Mouse (Mus musculus) neural tube, embryonic 14.5 days (tissue): ENCODE measurements around the gene Bicc1. TPM values are rescaled to one million over a fixed set of nuclear protein-coding genes. Genes with fewer than 3 reads are reported as not detected.
A peak's percentile ranks its signal among the peaks of the same experiment; 100 is the strongest.

Experiments used
- ATAC-seq: fragments of 200-750 bp; cut with Nextera tagmentation; 2 replicates; pipeline ENCODE4 v1.8.0; 2017; ENCODE audit warnings: low read depth, mild to moderate bottlenecking, moderate TSS enrichment, moderate library complexity
- H3K27ac ChIP-seq: fragments of 300-500 bp; sonication (generic); 2 replicates; pipeline ENCODE4 v1.5.1; 2014; ENCODE audit warnings: low read depth, mild to moderate bottlenecking, control low read depth, low read length, moderate library complexity, mixed read lengths
- H3K27me3 ChIP-seq: fragments of 300-500 bp; sonication (generic); 2 replicates; pipeline ENCODE4 v1.6.1; 2014; ENCODE audit warnings: low read length; ENCODE audit not compliant: control insufficient read depth, insufficient read depth
- H3K36me3 ChIP-seq: fragments of 300-500 bp; sonication (generic); 2 replicates; pipeline ENCODE4 v1.6.1; 2014; ENCODE audit warnings: low read length, mixed read lengths; ENCODE audit not compliant: control insufficient read depth, insufficient read depth
- H3K4me1 ChIP-seq: fragments of 300-500 bp; sonication (generic); 2 replicates; pipeline ENCODE4 v1.6.1; 2014; ENCODE audit warnings: low read length; ENCODE audit not compliant: control insufficient read depth, insufficient read depth
- H3K4me2 ChIP-seq: fragments of 300-500 bp; sonication (generic); 2 replicates; pipeline ENCODE4 v1.6.1; 2014; ENCODE audit warnings: mild to moderate bottlenecking, low read depth, low read length, control low read depth
- H3K4me3 ChIP-seq: fragments of 300-500 bp; sonication (generic); 2 replicates; pipeline ENCODE4 v1.5.1; 2014; ENCODE audit warnings: low read depth, low read length, control low read depth, mixed read lengths
- H3K9ac ChIP-seq: fragments of 300-500 bp; sonication (generic); replicated peaks from 2 replicates; pipeline ENCODE4 v1.6.1; 2014; ENCODE audit warnings: low read depth, mild to moderate bottlenecking, control low read depth, low read length, mixed read lengths
- H3K9me3 ChIP-seq: fragments of 300-500 bp; sonication (generic); 2 replicates; pipeline ENCODE4 v1.6.1; 2016; ENCODE audit warnings: low read length; ENCODE audit not compliant: control insufficient read depth
- WGBS: fragments of 180-500 bp; shearing (Covaris S2); extraction: QIAGEN DNeasy Blood & Tissue Kit; methylation state at CpG from one replicate; pipeline ENCODE4 v1.1.7; 2014; 5-methylcytosine and 5-hydroxymethylcytosine counted together
- polyA plus RNA-seq: library from polyadenylated mRNA; unstranded; fragments of >200 nt; fragmentation: Nextera tagmentation; extraction: Ambion mirVana; gene quantifications from 2 replicates; pipeline ENCODE4 v1.2.1, GENCODE M21; 2014

Gene Bicc1
- polyA plus RNA-seq, 1 experiment from 2014 or later = 2.0 TPM

- Histone ChIP-seq H3K4me3 (no peak overlapping the region), H3K36me3 (no peaks in the 10 kb centered on the region), H3K4me1 (no peaks in the 10 kb centered on the region; the same call in 1 of the 2 replicates), H3K27me3 (no peaks in the 10 kb centered on the region), H3K9ac (no peak overlapping the region), H3K9me3 (no peaks in the 10 kb centered on the region), H3K4me2 (no peak overlapping the region), H3K27ac (no peak overlapping the region)
- no peak for ATAC-seq
- 94% methylated on average over 2 of the region's 2 CpGs for WGBS
Observed at GRCm38 (mm10) chr10:70994135-70994497, 165.4 kb downstream of the Bicc1 start.

- ATAC-seq = peak; percentile 79; the same call in 1 of the 2 replicates
- 59% methylated on average over 6 of the region's 6 CpGs for WGBS
- Histone ChIP-seq H3K4me3 (no peak overlapping the region), H3K27ac (no peak overlapping the region), H3K9me3 (no peaks in the 10 kb centered on the region), H3K4me2 (no peak overlapping the region), H3K36me3 (no peaks in the 10 kb centered on the region), H3K4me1 (no peaks in the 10 kb centered on the region; the same call in 1 of the 2 replicates), H3K27me3 (no peaks in the 10 kb centered on the region), H3K9ac (no peak overlapping the region)
Observed at GRCm38 (mm10) chr10:70993497-70994134, 165.9 kb downstream of the Bicc1 start.

- Histone ChIP-seq H3K9ac (no peak overlapping the region), H3K4me1 (no peaks in the 10 kb centered on the region), H3K27ac (no peak overlapping the region), H3K4me3 (no peak overlapping the region), H3K36me3 (no peaks in the 10 kb centered on the region), H3K4me2 (no peak overlapping the region), H3K9me3 (no peaks in the 10 kb centered on the region), H3K27me3 (no peaks in the 10 kb centered on the region)
- WGBS = 76% methylated on average over 5 of the region's 5 CpGs
- no peak for ATAC-seq
Observed at GRCm38 (mm10) chr10:70987396-70987795, 172.1 kb downstream of the Bicc1 start.

GRCm38 (mm10) chr10:70983036-70983670 is 176.3 kb downstream of the Bicc1 start:
- no peak for ATAC-seq
- H3K36me3 ChIP-seq = no peaks in the 10 kb centered on the region
- H3K4me1 ChIP-seq = no peaks in the 10 kb centered on the region
- H3K27ac ChIP-seq = no peak overlapping the region
- no peak overlapping the region for H3K4me3 ChIP-seq
- H3K9me3 ChIP-seq = no peaks in the 10 kb centered on the region
- H3K27me3 ChIP-seq = no peaks in the 10 kb centered on the region
- WGBS = 77% methylated on average over 11 of the region's 11 CpGs
- H3K9ac ChIP-seq = no peak overlapping the region
- H3K4me2 ChIP-seq = no peak overlapping the region

- Histone ChIP-seq H3K4me2 (no peak overlapping the region), H3K4me1 (0 out of 2 replicates have a peak, but pooled peaks cover 5% of the 10 kb centered on the region), H3K9ac (no peak overlapping the region), H3K9me3 (no peaks in the 10 kb centered on the region), H3K27ac (no peak overlapping the region), H3K36me3 (no peaks in the 10 kb centered on the region), H3K4me3 (no peak overlapping the region), H3K27me3 (no peaks in the 10 kb centered on the region)
- ATAC-seq = no peak
- 91% methylated on average over 7 of the region's 7 CpGs for WGBS
Observed at GRCm38 (mm10) chr10:70982156-70982555, 177.3 kb downstream of the Bicc1 start.

- no peak for ATAC-seq
- 92% methylated on average over 8 of the region's 8 CpGs for WGBS
Observed at GRCm38 (mm10) chr10:70979657-70980056, 179.8 kb downstream of the Bicc1 start.

GRCm38 (mm10) chr10:70977141-70977540 is 182.4 kb downstream of the Bicc1 start:
- H3K27ac ChIP-seq = no peak overlapping the region
- H3K4me1 ChIP-seq = 0 out of 2 replicates have a peak, but pooled peaks cover 5% of the 10 kb centered on the region
- H3K27me3 ChIP-seq = no peaks in the 10 kb centered on the region
- no peaks in the 10 kb centered on the region for H3K36me3 ChIP-seq
- H3K9ac ChIP-seq = no peak overlapping the region
- H3K4me3 ChIP-seq = no peak overlapping the region
- WGBS = 51% methylated on average over 6 of the region's 6 CpGs
- no peaks in the 10 kb centered on the region for H3K9me3 ChIP-seq
- no peak overlapping the region for H3K4me2 ChIP-seq
- ATAC-seq = no peak

More at GRCm38 (mm10) chr10:70979657-70980056, 179.8 kb downstream of the Bicc1 start:
- Histone ChIP-seq H3K9ac (no peak overlapping the region), H3K9me3 (no peaks in the 10 kb centered on the region), H3K4me3 (no peak overlapping the region), H3K27ac (no peak overlapping the region), H3K4me2 (no peak overlapping the region), H3K27me3 (no peaks in the 10 kb centered on the region), H3K36me3 (no peaks in the 10 kb centered on the region), H3K4me1 (0 out of 2 replicates have a peak, but pooled peaks cover 5% of the 10 kb centered on the region)

GRCm38 (mm10) chr10:70976633-70977032 is 182.9 kb downstream of the Bicc1 start:
- Histone ChIP-seq H3K9ac (no peak overlapping the region), H3K4me3 (no peak overlapping the region), H3K36me3 (no peaks in the 10 kb centered on the region), H3K9me3 (no peaks in the 10 kb centered on the region), H3K4me2 (no peak overlapping the region), H3K27me3 (no peaks in the 10 kb centered on the region), H3K4me1 (0 out of 2 replicates have a peak, but pooled peaks cover 5% of the 10 kb centered on the region), H3K27ac (no peak overlapping the region)
- WGBS = 77% methylated on average over 9 of the region's 9 CpGs
- ATAC-seq = no peak

- H3K9me3 ChIP-seq = no peaks in the 10 kb centered on the region
- no peak overlapping the region for H3K9ac ChIP-seq
- H3K4me3 ChIP-seq = no peak overlapping the region
Observed at GRCm38 (mm10) chr10:70971156-70971555, 188.3 kb downstream of the Bicc1 start.

More at GRCm38 (mm10) chr10:70971156-70971555, 188.3 kb downstream of the Bicc1 start:
- Histone ChIP-seq H3K4me1 (no peaks in the 10 kb centered on the region), H3K36me3 (no peaks in the 10 kb centered on the region), H3K4me2 (no peak overlapping the region), H3K27me3 (no peaks in the 10 kb centered on the region), H3K27ac (no peak overlapping the region)
- WGBS = 80% methylated on average over 11 of the region's 11 CpGs
- ATAC-seq = no peak
